Mouse (Mus musculus) MEL (cell line): ENCODE results near the gene Apba1.

Experiments
- CTCF ChIP-seq, 3 experiments: IDR thresholded peaks in 2 of 3; conservative IDR thresholded peaks in 1 of 3; 2 replicates each; pipeline ENCODE4 v1.5.1; 2011 to 2012; ENCODE audit warnings: low read length in 3 of 3, low read depth in 2 of 3, mild to moderate bottlenecking in 2 of 3, improper control_type of control experiment in 1 of 3, inconsistent platforms in 1 of 3, mixed read lengths in 1 of 3, moderate library complexity in 1 of 3; ENCODE audit not compliant: control insufficient read depth in 1 of 3, insufficient read depth in 1 of 3, poor library complexity in 1 of 3, severe bottlenecking in 1 of 3
- ELF1 ChIP-seq: IDR thresholded peaks from 2 replicates; pipeline ENCODE4 v1.6.1; 2014; ENCODE audit warnings: low read depth, mild to moderate bottlenecking, inconsistent platforms, low read length, improper control_type of control experiment, moderate library complexity
- EP300 ChIP-seq, 2 experiments: IDR thresholded peaks; 2 replicates each; pipeline ENCODE4 v1.6.1; 2011; ENCODE audit warnings: improper control_type of control experiment in 2 of 2, low read length in 2 of 2, low read depth in 1 of 2, mild to moderate bottlenecking in 1 of 2
- GATA1 ChIP-seq: IDR thresholded peaks from 2 replicates; pipeline ENCODE4 v1.6.1; 2011; ENCODE audit warnings: low read depth, low read length, improper control_type of control experiment
- JUND ChIP-seq: IDR thresholded peaks from 2 replicates; pipeline ENCODE4 v1.6.1; 2011; ENCODE audit warnings: low read depth, mild to moderate bottlenecking, improper control_type of control experiment, low read length
- KAT2A ChIP-seq: conservative IDR thresholded peaks from 2 replicates; pipeline ENCODE4 v1.6.1; 2012; ENCODE audit warnings: low read depth, low read length, improper control_type of control experiment, inconsistent platforms
- MAX ChIP-seq: IDR thresholded peaks from 2 replicates; pipeline ENCODE4 v1.6.1; 2011; ENCODE audit warnings: low read length, improper control_type of control experiment
- MYC ChIP-seq: IDR thresholded peaks from 2 replicates; pipeline ENCODE4 v1.6.1; 2011; ENCODE audit warnings: low read depth, mild to moderate bottlenecking, low read length, improper control_type of control experiment, moderate library complexity
- POLR2A ChIP-seq, 2 experiments: IDR thresholded peaks; 2 replicates each; pipeline ENCODE4 v1.6.1; 2011 to 2012; ENCODE audit warnings: low read length in 2 of 2, mild to moderate bottlenecking in 2 of 2, control low read depth in 1 of 2, improper control_type of control experiment in 1 of 2, low read depth in 1 of 2, moderate library complexity in 1 of 2; ENCODE audit not compliant: control insufficient read depth in 1 of 2, insufficient read depth in 1 of 2, poor library complexity in 1 of 2
- POLR2AphosphoS2 ChIP-seq: IDR thresholded peaks from 2 replicates; pipeline ENCODE4 v1.6.1; 2011; ENCODE audit warnings: low read length, improper control_type of control experiment
- POLR2AphosphoS5 ChIP-seq: IDR thresholded peaks from 2 replicates; pipeline ENCODE4 v1.6.1; 2012; ENCODE audit warnings: low read depth, borderline replicate concordance, mild to moderate bottlenecking, inconsistent platforms, low read length, moderate library complexity, mixed read lengths
- USF1 ChIP-seq: IDR thresholded peaks from 2 replicates; pipeline ENCODE4 v1.6.1; 2014; ENCODE audit warnings: low read depth, mild to moderate bottlenecking, inconsistent platforms, low read length, improper control_type of control experiment, moderate library complexity
- ZC3H11A ChIP-seq: IDR thresholded peaks from 2 replicates; pipeline ENCODE4 v1.6.1; 2012; ENCODE audit warnings: low read depth, mild to moderate bottlenecking, inconsistent platforms, low read length, improper control_type of control experiment
- ZNF384 ChIP-seq: IDR thresholded peaks from 2 replicates; pipeline ENCODE4 v1.6.1; 2012; ENCODE audit warnings: low read depth, mild to moderate bottlenecking, inconsistent platforms, low read length, improper control_type of control experiment

DNA sequence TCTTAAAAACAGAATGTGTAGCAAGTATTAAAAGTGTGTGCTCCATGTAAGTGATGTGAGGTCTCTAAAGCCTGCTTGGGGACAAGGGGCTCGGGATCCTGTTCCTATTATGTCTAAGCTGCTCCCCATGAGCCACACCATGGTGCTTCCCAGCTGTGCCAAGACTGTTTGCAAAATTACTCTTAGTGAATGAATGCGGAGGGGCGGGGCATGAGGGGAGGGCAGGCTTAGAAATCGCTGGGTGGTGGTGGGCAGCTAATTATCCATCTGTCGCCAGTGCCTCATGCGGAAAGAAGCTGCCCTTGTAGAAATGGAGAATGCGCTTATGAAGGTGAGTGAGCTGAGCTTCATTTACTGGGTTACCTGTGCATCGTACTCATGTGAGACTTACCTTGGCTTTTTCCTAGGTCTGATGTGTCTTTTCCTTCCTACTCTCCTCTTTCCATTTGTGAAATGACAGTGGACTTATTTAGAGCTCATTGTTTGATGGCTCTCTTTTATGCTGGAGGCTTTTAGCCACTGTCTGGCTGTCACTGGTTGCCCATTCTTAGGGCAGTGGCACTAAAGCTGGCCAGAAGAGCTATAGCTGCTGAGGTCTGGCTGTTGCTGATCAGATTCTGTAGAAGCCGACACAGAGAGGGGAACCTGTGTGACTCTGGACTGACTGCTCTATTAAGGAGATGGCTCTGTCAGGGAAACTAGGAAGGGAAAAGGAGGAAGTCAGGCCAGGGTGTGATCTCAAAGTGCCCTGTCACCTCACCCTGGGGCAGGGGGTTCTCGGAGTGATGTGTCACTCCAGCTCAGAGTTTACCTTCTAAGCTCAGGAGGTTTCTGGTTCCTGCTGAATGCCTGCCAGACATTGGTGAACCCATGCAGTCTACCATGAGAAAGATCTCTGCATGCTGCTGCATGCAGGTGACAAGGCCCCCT lies 12.1 kb downstream of the Apba1 start:
- TF ChIP-seq CTCF (IDR thresholded peaks at IDR 0.05 in 2 of 3, conservative IDR thresholded peaks at IDR 0.05 in 1 of 3; ENCODE audit: control insufficient read depth in 1 of 3, insufficient read depth in 1 of 3, low read depth in 2 of 3, low read length in 3 of 3, poor library complexity in 1 of 3, severe bottlenecking in 1 of 3) = no peak
- no peak for TF ChIP-seq JUND
- TF ChIP-seq EP300 (IDR thresholded peaks at IDR 0.05; ENCODE audit: low read depth in 1 of 2, low read length in 2 of 2) = no peak
- TF ChIP-seq ZC3H11A = no peak
- no peak for TF ChIP-seq POLR2AphosphoS2
- no peak for TF ChIP-seq POLR2A (IDR thresholded peaks at IDR 0.05; ENCODE audit: control insufficient read depth in 1 of 2, insufficient read depth in 1 of 2, low read depth in 1 of 2, low read length in 2 of 2, poor library complexity in 1 of 2)
- no peak for TF ChIP-seq GATA1
- TF ChIP-seq KAT2A = no peak
- no peak for TF ChIP-seq ZNF384
- TF ChIP-seq USF1 = no peak
- TF ChIP-seq POLR2AphosphoS5 = no peak
- TF ChIP-seq MAX = no peak
- no peak for TF ChIP-seq MYC
- TF ChIP-seq ELF1 = no peak
